In the genomic region with DNA sequence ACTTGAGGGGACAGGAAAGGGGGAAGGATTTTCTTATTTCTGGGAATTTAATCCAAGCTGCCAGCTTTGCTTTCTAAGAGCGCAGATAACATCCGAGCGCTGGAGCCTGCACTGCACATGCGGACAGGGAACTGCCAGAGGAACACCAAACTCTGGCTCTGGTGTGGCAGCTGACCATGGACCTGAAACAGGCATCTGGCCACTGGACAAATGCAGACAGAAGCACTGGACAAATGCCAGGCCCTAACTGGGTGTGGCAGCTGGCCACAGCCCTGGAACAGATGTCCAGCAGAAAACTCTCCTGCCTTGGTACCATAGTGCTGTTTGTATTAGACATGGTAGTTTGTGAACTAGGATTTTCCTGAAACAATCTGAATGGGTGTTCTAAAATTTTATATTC, we compare ENCODE assay signal across 11 mouse cellular contexts.
A peak's percentile ranks its signal among the peaks of the same experiment; 100 is the strongest.
DNase-seq lines count a peak whose midpoint lies in the region; ATAC-seq lines count a peak whose summit lies in the region.
"Had no signal": no experiment of that assay in that cellular context is flagged by ENCODE, and none has a peak within 500 bp of the region (broad histone marks: within the 10 kb centered on the region; RNA-seq: fewer than 3 reads in every experiment).

No protein-coding gene starts in this region.

- no peak overlapping the region for H3K4me2 ChIP-seq in embryonic facial prominence, embryonic 14.5 days (ENCODE audit: low read depth, low read length)
- H3K4me2 ChIP-seq: liver, embryonic 15.5 days had no signal

- no peaks in the 10 kb centered on the region for H3K9me3 ChIP-seq in embryonic facial prominence, embryonic 14.5 days (ENCODE audit: control insufficient read depth, low read length)
- H3K9me3 ChIP-seq in embryonic facial prominence, embryonic 10.5 days: no peaks in the 10 kb centered on the region
- H3K9me3 ChIP-seq: liver, embryonic 15.5 days had no signal

- no peak overlapping the region for H3K9ac ChIP-seq in embryonic facial prominence, embryonic 14.5 days (ENCODE audit: low read depth, low read length)
- H3K9ac ChIP-seq: liver, embryonic 15.5 days had no signal

- peak; percentile 54 for DNase-seq in embryonic facial prominence, embryonic 14.5 days (ENCODE audit: low spot score)
- DNase-seq in embryonic facial prominence, embryonic 10.5 days (ENCODE audit: low spot score): no peak
- DNase-seq in kidney, postnatal 10 days: peak; percentile 36
- DNase-seq in kidney, adult 18-20 months: no peak
- DNase-seq in MN1 (ENCODE audit: low spot score): peak; percentile 90
- peak; percentile 44 to 60 for DNase-seq in gastrocnemius, postnatal 4 days (ENCODE audit: low spot score in 2 of 2)
- no peak for DNase-seq in embryo, embryonic 9.5 days (ENCODE audit: extremely low spot score)
- DNase-seq: cerebellum, adult 9-10 months; thymus, postnatal 25 days had no signal

- no peaks in the 10 kb centered on the region for H3K27me3 ChIP-seq in embryonic facial prominence, embryonic 14.5 days (replicated peaks; ENCODE audit: control insufficient read depth, insufficient read depth, low read length)
- H3K27me3 ChIP-seq in embryonic facial prominence, embryonic 10.5 days (replicated peaks; ENCODE audit: low read depth, poor library complexity, severe bottlenecking): no peaks in the 10 kb centered on the region
- H3K27me3 ChIP-seq: liver, embryonic 15.5 days had no signal

- no peak overlapping the region for H3K4me3 ChIP-seq in embryonic facial prominence, embryonic 14.5 days (ENCODE audit: low read depth, low read length)
- no peak overlapping the region for H3K4me3 ChIP-seq in embryonic facial prominence, embryonic 10.5 days
- H3K4me3 ChIP-seq: liver, embryonic 15.5 days had no signal

- ATAC-seq in embryonic facial prominence, embryonic 14.5 days (ENCODE audit: low read depth): no peak
- no peak for ATAC-seq in megakaryocyte-erythroid progenitor cell, adult 5-6 weeks (replicated peaks; ENCODE audit: low FRiP score, low TSS enrichment, poor library complexity, severe bottlenecking)

- WGBS in embryonic facial prominence, embryonic 14.5 days: 74% methylated on average over 4 of the region's 4 CpGs
- WGBS in embryonic facial prominence, embryonic 10.5 days: 90% methylated on average over 4 of the region's 4 CpGs

- H3K4me1 ChIP-seq in embryonic facial prominence, embryonic 14.5 days (ENCODE audit: control insufficient read depth, insufficient read depth, low read length): no peaks in the 10 kb centered on the region
- peaks cover 22% of the 10 kb centered on the region for H3K4me1 ChIP-seq in embryonic facial prominence, embryonic 10.5 days
- H3K4me1 ChIP-seq: liver, embryonic 15.5 days had no signal

- H3K36me3 ChIP-seq in embryonic facial prominence, embryonic 14.5 days (ENCODE audit: control insufficient read depth, insufficient read depth, low read length): no peaks in the 10 kb centered on the region
- no peaks in the 10 kb centered on the region for H3K36me3 ChIP-seq in embryonic facial prominence, embryonic 10.5 days (replicated peaks)
- H3K36me3 ChIP-seq: liver, embryonic 15.5 days had no signal

- no peak overlapping the region for H3K27ac ChIP-seq in embryonic facial prominence, embryonic 14.5 days (replicated peaks; ENCODE audit: low read depth, low read length)
- no peak overlapping the region for H3K27ac ChIP-seq in embryonic facial prominence, embryonic 10.5 days (replicated peaks)
- H3K27ac ChIP-seq: liver, embryonic 15.5 days had no signal

Comparison
In these comparisons a context has a peak if more than half of its experiments do, and no peak if none do; other contexts are left out.
1. DNase-seq: peak in embryonic facial prominence, embryonic 14.5 days (single experiment), kidney, postnatal 10 days (single experiment), MN1 (single experiment) and gastrocnemius, postnatal 4 days (2 of 2); none in embryonic facial prominence, embryonic 10.5 days (single experiment), kidney, adult 18-20 months (single experiment) and embryo, embryonic 9.5 days (single experiment).